Mouse (Mus musculus) stomach, postnatal 0 days (tissue): ENCODE measurements around the gene Heatr9.

Experiments used
- CTCF ChIP-seq: IDR thresholded peaks from 2 replicates; pipeline ENCODE4 v1.5.1; 2016; ENCODE audit warnings: antibody characterized with exemption, low read depth, mild to moderate bottlenecking, moderate library complexity
- EP300 ChIP-seq: optimal IDR thresholded peaks from 2 replicates; pipeline ENCODE3; 2016; ENCODE audit warnings: antibody characterized with exemption

DNA sequence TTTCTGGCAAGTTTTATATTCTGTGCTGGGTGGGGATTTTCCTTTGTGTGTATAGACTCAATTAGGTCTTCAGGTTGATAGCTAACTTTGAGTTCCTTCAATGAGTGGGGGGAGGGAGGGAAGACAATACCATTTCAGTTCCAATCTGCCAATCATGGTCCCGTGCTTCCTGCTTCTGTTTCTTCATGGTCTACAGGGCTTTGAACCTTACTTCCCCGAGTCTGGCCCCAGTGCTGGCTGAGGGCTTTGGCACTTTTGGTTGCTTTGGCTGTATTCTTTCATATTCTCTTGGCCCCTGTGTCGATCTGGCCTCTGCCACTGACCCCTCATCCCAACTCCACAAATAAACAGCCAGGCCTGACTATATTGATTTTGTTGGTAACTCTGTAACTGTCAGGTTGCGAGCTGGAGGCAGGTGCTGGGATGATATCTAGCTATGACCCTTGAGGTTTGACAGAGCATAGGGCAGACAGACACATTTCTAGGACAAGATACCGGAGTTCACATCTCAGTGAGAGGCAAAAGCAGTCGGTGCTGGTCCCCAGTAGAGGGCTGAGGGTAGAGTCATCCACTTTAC is 40.4 kb upstream of the Heatr9 start:
- no peak for TF ChIP-seq CTCF
- TF ChIP-seq EP300, result no peak
